Mouse (Mus musculus) stomach, embryonic 14.5 days (tissue): Measurements from ENCODE around the gene Mecom. TPM values are rescaled to one million over a fixed set of nuclear protein-coding genes. Genes with fewer than 3 reads are reported as not detected.
"Not testable (repeated sequence)": the region's sequence is repeated elsewhere in the genome, so short reads cannot be mapped to it uniquely, and the experiment has no call there.

Source experiments
- ATAC-seq: fragments of 200-750 bp; cut with Nextera tagmentation; 2 replicates; pipeline ENCODE4 v1.8.0; 2017; ENCODE audit warnings: low read depth, moderate TSS enrichment; ENCODE audit not compliant: insufficient number of reproducible peaks, insufficient read depth, low FRiP score
- H3K27ac ChIP-seq: fragments of 300-500 bp; sonication (generic); 2 replicates; pipeline ENCODE4 v1.5.1; 2014; ENCODE audit warnings: mild to moderate bottlenecking, low read length, moderate library complexity, mixed read lengths
- H3K27me3 ChIP-seq: fragments of 300-500 bp; sonication (generic); 2 replicates; pipeline ENCODE4 v1.6.1; 2014; ENCODE audit warnings: low read length, control low read depth, mixed read lengths; ENCODE audit not compliant: control insufficient read depth, insufficient read depth
- H3K36me3 ChIP-seq: fragments of 300-500 bp; sonication (generic); 2 replicates; pipeline ENCODE4 v1.6.1; 2014; ENCODE audit warnings: mild to moderate bottlenecking, control low read depth, low read length, moderate library complexity, mixed read lengths; ENCODE audit not compliant: control insufficient read depth, insufficient read depth
- H3K4me1 ChIP-seq: fragments of 300-500 bp; sonication (generic); 2 replicates; pipeline ENCODE4 v1.6.1; 2014; ENCODE audit warnings: low read length, control low read depth, mixed read lengths; ENCODE audit not compliant: control insufficient read depth, insufficient read depth
- H3K4me2 ChIP-seq: fragments of 300-500 bp; sonication (generic); replicated peaks from 2 replicates; pipeline ENCODE4 v1.6.1; 2014; ENCODE audit warnings: low read depth, low read length, control low read depth
- H3K4me3 ChIP-seq: fragments of 300-500 bp; sonication (generic); 2 replicates; pipeline ENCODE4 v1.5.1; 2014; ENCODE audit warnings: low read depth, low read length, control low read depth
- H3K9ac ChIP-seq: fragments of 300-500 bp; sonication (generic); replicated peaks from 2 replicates; pipeline ENCODE4 v1.6.1; 2014; ENCODE audit warnings: low read depth, mild to moderate bottlenecking, control low read depth, low read length, moderate library complexity, mixed read lengths
- H3K9me3 ChIP-seq: fragments of 300-500 bp; sonication (generic); 2 replicates; pipeline ENCODE4 v1.6.1; 2016; ENCODE audit warnings: low read depth, low read length, control low read depth; ENCODE audit not compliant: control insufficient read depth
- WGBS: fragments of 180-500 bp; shearing (Covaris S2); extraction: QIAGEN DNeasy Blood & Tissue Kit; methylation state at CpG from one replicate; pipeline ENCODE4 v1.1.7; 2014; 5-methylcytosine and 5-hydroxymethylcytosine counted together
- polyA plus RNA-seq: library from polyadenylated mRNA; unstranded; fragments of >200 nt; fragmentation: Nextera tagmentation; extraction: Ambion mirVana; gene quantifications from 2 replicates; pipeline ENCODE4 v1.2.1, GENCODE M21; 2014

Mecom gene
- polyA plus RNA-seq, 1 experiment from 2014 or later, result 101 TPM

GRCm38 (mm10) chr3:30436561-30436960 is 111.2 kb downstream of the Mecom start:
- no peaks in the 10 kb centered on the region for H3K27me3 ChIP-seq
- H3K4me2 ChIP-seq, result no peak overlapping the region
- no peaks in the 10 kb centered on the region for H3K4me1 ChIP-seq
- no peaks in the 10 kb centered on the region for H3K36me3 ChIP-seq
- 88% methylated on average over 6 of the region's 6 CpGs for WGBS
- no peak overlapping the region for H3K27ac ChIP-seq
- H3K4me3 ChIP-seq, result no peak overlapping the region
- H3K9me3 ChIP-seq, result no peaks in the 10 kb centered on the region; the same call in 1 of the 2 replicates
- no peak for ATAC-seq
- no peak overlapping the region for H3K9ac ChIP-seq

GRCm38 (mm10) chr3:30436131-30436530 is 111.7 kb downstream of the Mecom start:
- H3K27me3 ChIP-seq, result no peaks in the 10 kb centered on the region
- no peaks in the 10 kb centered on the region for H3K36me3 ChIP-seq
- H3K27ac ChIP-seq, result no peak overlapping the region
- 55% methylated on average over 9 of the region's 9 CpGs for WGBS
- ATAC-seq, result no peak
- no peak overlapping the region for H3K9ac ChIP-seq
- H3K9me3 ChIP-seq, result no peaks in the 10 kb centered on the region; the same call in 1 of the 2 replicates
- H3K4me2 ChIP-seq, result no peak overlapping the region
- H3K4me1 ChIP-seq, result no peaks in the 10 kb centered on the region
- H3K4me3 ChIP-seq, result no peak overlapping the region

- no peaks in the 10 kb centered on the region for H3K27me3 ChIP-seq
- no peak overlapping the region for H3K4me2 ChIP-seq
- H3K9ac ChIP-seq, result no peak overlapping the region
- H3K36me3 ChIP-seq, result no peaks in the 10 kb centered on the region
- no peaks in the 10 kb centered on the region for H3K9me3 ChIP-seq
- 71% methylated on average over 5 of the region's 5 CpGs for WGBS
- no peak overlapping the region for H3K4me3 ChIP-seq
- ATAC-seq, result no peak
- H3K4me1 ChIP-seq, result no peaks in the 10 kb centered on the region
- no peak overlapping the region for H3K27ac ChIP-seq
These were observed 118.9 kb downstream of the Mecom start for GRCm38 (mm10) chr3:30428877-30429276.

GRCm38 (mm10) chr3:30424036-30424435 is 123.8 kb downstream of the Mecom start:
- Histone ChIP-seq H3K9me3 (no peaks in the 10 kb centered on the region), H3K9ac (no peak overlapping the region), H3K36me3 (no peaks in the 10 kb centered on the region), H3K27ac (no peak overlapping the region), H3K4me1 (no peaks in the 10 kb centered on the region), H3K4me2 (no peak overlapping the region), H3K27me3 (no peaks in the 10 kb centered on the region), H3K4me3 (no peak overlapping the region)
- ATAC-seq, result no peak
- WGBS, result 85% methylated on average over 5 of the region's 5 CpGs

GRCm38 (mm10) chr3:30421948-30422347 is 125.9 kb downstream of the Mecom start:
- not testable (repeated sequence) for H3K9me3 ChIP-seq, H3K4me3 ChIP-seq, H3K4me2 ChIP-seq, ATAC-seq, H3K4me1 ChIP-seq, H3K36me3 ChIP-seq, H3K9ac ChIP-seq, H3K27ac ChIP-seq, H3K27me3 ChIP-seq
- 91% methylated on average over 4 of the region's 4 CpGs for WGBS

GRCm38 (mm10) chr3:30420899-30421298 is 126.9 kb downstream of the Mecom start:
- Histone ChIP-seq H3K4me1 (0 out of 2 replicates have a peak, but pooled peaks cover 3% of the 10 kb centered on the region), H3K27ac (no peak overlapping the region), H3K9me3 (no peaks in the 10 kb centered on the region), H3K9ac (no peak overlapping the region), H3K27me3 (no peaks in the 10 kb centered on the region), H3K4me2 (no peak overlapping the region), H3K36me3 (no peaks in the 10 kb centered on the region), H3K4me3 (no peak overlapping the region)
- 69% methylated on average over 5 of the region's 5 CpGs for whole genome bisulfite sequencing
- ATAC-seq, result no peak

- Histone ChIP-seq H3K4me2 (no peak overlapping the region), H3K27me3 (no peaks in the 10 kb centered on the region), H3K9ac (no peak overlapping the region), H3K9me3 (no peaks in the 10 kb centered on the region), H3K27ac (no peak overlapping the region), H3K4me1 (peaks cover 3% of the 10 kb centered on the region; the same call in 1 of the 2 replicates), H3K4me3 (no peak overlapping the region), H3K36me3 (no peaks in the 10 kb centered on the region)
- 92% methylated on average over 6 of the region's 6 CpGs for WGBS
- ATAC-seq, result no peak
These were observed 133.6 kb downstream of the Mecom start for GRCm38 (mm10) chr3:30414173-30414572.

GRCm38 (mm10) chr3:30410778-30411177 is 137.0 kb downstream of the Mecom start:
- Histone ChIP-seq H3K27me3 (no peaks in the 10 kb centered on the region), H3K9ac (no peak overlapping the region), H3K27ac (no peak overlapping the region), H3K36me3 (no peaks in the 10 kb centered on the region), H3K4me2 (no peak overlapping the region), H3K4me3 (no peak overlapping the region), H3K9me3 (no peaks in the 10 kb centered on the region), H3K4me1 (no peaks in the 10 kb centered on the region; the same call in 1 of the 2 replicates)
- no peak for ATAC-seq
- 58% methylated on average over 4 of the region's 4 CpGs for WGBS

GRCm38 (mm10) chr3:30404821-30405220 is 143.0 kb downstream of the Mecom start:
- no peak for ATAC-seq
- Histone ChIP-seq H3K36me3 (no peaks in the 10 kb centered on the region), H3K4me2 (no peak overlapping the region), H3K27me3 (no peaks in the 10 kb centered on the region), H3K9ac (no peak overlapping the region), H3K4me1 (no peaks in the 10 kb centered on the region), H3K4me3 (no peak overlapping the region), H3K27ac (no peak overlapping the region), H3K9me3 (no peaks in the 10 kb centered on the region)
- 75% methylated on average over 4 of the region's 4 CpGs for WGBS
